Mouse (Mus musculus): Measurements from ENCODE around the gene Tchp.

DNA sequence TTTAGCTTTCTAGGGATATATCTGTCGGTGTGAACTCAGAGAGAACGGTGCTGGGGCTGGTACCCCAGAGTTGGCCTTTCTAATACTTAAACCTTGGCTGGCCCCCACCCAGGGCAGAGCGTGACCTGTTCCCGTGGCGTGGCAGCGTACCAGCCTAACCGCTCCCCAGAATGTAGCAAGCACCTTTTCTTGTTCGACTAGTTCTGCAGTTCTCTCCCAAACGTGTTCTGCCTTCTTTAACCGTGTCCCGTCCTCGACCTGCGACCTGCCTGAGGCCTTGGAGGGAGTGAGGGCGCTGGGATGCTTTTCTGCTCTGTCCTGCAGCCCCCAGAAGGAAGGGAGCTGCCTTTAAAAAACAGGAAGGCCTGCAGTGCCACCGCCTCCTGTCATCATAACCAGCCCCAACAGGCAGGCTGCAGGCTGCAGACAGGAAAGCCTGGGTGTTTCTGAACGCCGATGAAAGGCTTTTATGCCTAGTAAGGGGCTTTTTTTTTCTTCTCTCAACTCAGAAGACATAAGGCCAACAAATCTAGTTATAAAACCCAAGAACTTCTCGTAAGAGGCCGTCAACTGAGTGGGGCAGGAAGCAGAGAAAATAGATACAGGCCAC lies 26.8 kb upstream of the Tchp start:
- TF ChIP-seq EP300 (IDR thresholded peaks at IDR 0.05; ENCODE audit: low read depth) (no peak), CTCF (IDR thresholded peaks at IDR 0.05; ENCODE audit: low read depth) (no peak)
